Mouse (Mus musculus): Measurements from ENCODE around the gene Bag2.

GRCm38 (mm10) chr1:33720231-33720630 is 37.4 kb downstream of the Bag2 start:
- TF ChIP-seq CTCF (IDR thresholded peaks at IDR 0.05; ENCODE audit: low read depth, low read length): no peak
- TF ChIP-seq POLR2A (IDR thresholded peaks at IDR 0.05; ENCODE audit: insufficient read depth, low read length): no peak
- TF ChIP-seq EP300 (IDR thresholded peaks at IDR 0.05; ENCODE audit: insufficient read depth, low read depth, low read length): no peak
